Mouse (Mus musculus): ENCODE data around the gene Gfra4. TPM values are rescaled to one million over a fixed set of nuclear protein-coding genes. Genes with fewer than 3 reads are reported as not detected.
"Not testable (repeated sequence)": the region's sequence is repeated elsewhere in the genome, so short reads cannot be mapped to it uniquely, and the experiment has no call there.

The Gfra4 gene
- polyA plus RNA-seq, 1 experiment from 2014 or later, result 50.8 TPM

DNA sequence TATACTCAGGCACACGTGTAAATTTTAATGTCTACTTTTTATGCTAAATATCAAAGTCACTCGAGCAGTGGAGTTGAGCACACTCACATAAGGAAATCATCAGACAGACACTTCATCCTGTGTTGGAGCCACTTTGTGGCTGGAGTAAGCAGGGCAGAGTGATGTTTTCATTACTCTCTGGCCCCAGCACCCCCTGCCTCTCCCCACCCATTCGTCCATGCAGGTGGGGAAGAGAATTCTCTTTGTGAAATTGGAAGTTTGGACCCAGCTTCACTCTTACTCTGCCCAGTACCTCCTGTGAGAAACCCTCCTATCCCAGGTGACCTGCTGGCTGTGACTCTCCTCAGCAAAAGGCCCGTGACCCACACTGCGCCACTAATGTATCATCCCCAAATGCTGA, 4.2 kb downstream of the Gfra4 start:
- no peak overlapping the region for H3K27ac ChIP-seq

DNA sequence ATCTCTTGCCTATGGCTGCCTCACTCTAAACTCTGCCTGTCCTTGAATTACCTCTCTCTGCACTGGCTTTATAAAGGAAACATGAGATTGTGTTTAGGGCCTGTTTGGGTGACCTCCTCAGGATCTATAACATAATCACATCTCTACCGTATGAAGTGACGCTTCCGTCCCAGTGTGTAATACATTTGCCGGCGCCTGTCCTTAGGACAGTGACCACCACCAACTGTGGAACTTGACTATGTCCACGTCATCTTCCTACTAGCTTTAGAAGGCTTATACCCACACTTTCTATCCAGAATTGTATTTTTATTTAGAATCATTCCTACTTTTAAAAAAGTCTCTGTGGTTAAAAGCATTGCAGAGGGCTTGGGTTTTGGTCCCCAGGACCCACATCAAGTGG, 4.7 kb downstream of the Gfra4 start:
- no peaks in the 10 kb centered on the region for H3K4me1 ChIP-seq (replicated peaks; ENCODE audit: control insufficient read depth, insufficient read depth, low read length)
- WGBS, result 91% methylated on average over 6 of the region's 6 CpGs
- H3K9ac ChIP-seq, result no peak overlapping the region
- H3K27me3 ChIP-seq (ENCODE audit: control insufficient read depth, insufficient read depth, low read length), result peaks cover 27% of the 10 kb centered on the region
- H3K36me3 ChIP-seq (replicated peaks; ENCODE audit: control insufficient read depth, insufficient read depth), result no peaks in the 10 kb centered on the region
- H3K4me3 ChIP-seq (replicated peaks; ENCODE audit: low read length), result no peak overlapping the region
- H3K4me2 ChIP-seq (replicated peaks), result no peak overlapping the region
- H3K27ac ChIP-seq, result no peak overlapping the region
- no peaks in the 10 kb centered on the region for H3K9me3 ChIP-seq (ENCODE audit: control insufficient read depth, low read length)
- ATAC-seq (ENCODE audit: low FRiP score), result no peak
- no peak for DNase-seq (ENCODE audit: low spot score)

More for the DNA sequence above, 4.2 kb downstream of the Gfra4 start:
- H3K36me3 ChIP-seq (replicated peaks; ENCODE audit: control insufficient read depth, insufficient read depth), result no peaks in the 10 kb centered on the region
- peaks cover 27% of the 10 kb centered on the region for H3K27me3 ChIP-seq (ENCODE audit: control insufficient read depth, insufficient read depth, low read length)
- H3K4me2 ChIP-seq (replicated peaks), result no peak overlapping the region
- H3K4me1 ChIP-seq (replicated peaks; ENCODE audit: control insufficient read depth, insufficient read depth, low read length), result no peaks in the 10 kb centered on the region
- no peak overlapping the region for H3K4me3 ChIP-seq (replicated peaks; ENCODE audit: low read length)
- 86% methylated on average over 5 of the region's 5 CpGs for WGBS
- H3K9me3 ChIP-seq (ENCODE audit: control insufficient read depth, low read length), result no peaks in the 10 kb centered on the region
- H3K9ac ChIP-seq, result no peak overlapping the region
- ATAC-seq (ENCODE audit: low FRiP score), result no peak
- no peak for DNase-seq (ENCODE audit: low spot score)

DNA sequence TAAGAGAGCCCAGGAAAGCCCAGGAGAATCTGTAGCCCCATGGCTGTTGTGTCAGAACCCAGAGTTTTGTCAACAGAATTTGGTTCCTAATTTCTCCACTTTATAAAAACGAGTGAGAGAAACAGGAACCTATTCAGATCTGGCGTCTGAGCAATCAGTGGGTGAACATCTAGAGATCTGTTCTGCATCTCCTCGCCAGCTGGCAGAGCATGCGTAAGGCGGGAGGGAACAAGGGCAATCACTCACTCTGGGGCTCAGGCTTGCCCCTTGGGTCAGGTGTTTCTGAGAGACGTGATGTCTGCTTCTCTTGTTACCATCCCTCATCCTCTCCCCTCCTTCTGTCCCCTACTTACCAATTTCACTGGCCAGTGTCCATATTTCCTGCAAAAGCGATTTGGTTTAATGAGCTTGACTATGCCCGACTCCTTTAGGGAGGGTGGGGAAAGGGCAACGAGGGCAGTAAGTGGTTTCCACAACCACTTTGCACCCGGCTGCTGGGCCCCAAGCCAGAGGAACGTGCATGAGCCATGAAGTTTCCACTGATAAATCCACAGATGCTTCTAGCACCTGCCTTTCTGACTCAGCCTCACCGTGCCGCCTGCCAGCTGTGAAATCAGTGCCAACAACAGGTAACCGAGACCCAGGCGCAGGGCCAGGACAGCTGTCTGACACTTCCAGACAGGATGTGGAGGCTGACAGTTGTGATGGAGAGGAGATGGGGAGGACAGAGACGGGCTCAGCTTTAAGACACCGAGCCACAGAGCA, 5.5 kb downstream of the Gfra4 start:
- no peak overlapping the region for H3K4me2 ChIP-seq (replicated peaks)
- no peaks in the 10 kb centered on the region for H3K9me3 ChIP-seq (ENCODE audit: control insufficient read depth, low read length)
- no peak overlapping the region for H3K9ac ChIP-seq
- no peaks in the 10 kb centered on the region for H3K4me1 ChIP-seq (replicated peaks; ENCODE audit: control insufficient read depth, insufficient read depth, low read length)
- no peak for DNase-seq (ENCODE audit: low spot score)
- H3K36me3 ChIP-seq (replicated peaks; ENCODE audit: control insufficient read depth, insufficient read depth), result no peaks in the 10 kb centered on the region
- peaks cover 21% of the 10 kb centered on the region for H3K27me3 ChIP-seq (ENCODE audit: control insufficient read depth, insufficient read depth, low read length)
- WGBS, result 66% methylated on average over 17 of the region's 17 CpGs
- H3K27ac ChIP-seq, result no peak overlapping the region
- no peak overlapping the region for H3K4me3 ChIP-seq (replicated peaks; ENCODE audit: low read length)
- ATAC-seq (ENCODE audit: low FRiP score), result no peak

DNA sequence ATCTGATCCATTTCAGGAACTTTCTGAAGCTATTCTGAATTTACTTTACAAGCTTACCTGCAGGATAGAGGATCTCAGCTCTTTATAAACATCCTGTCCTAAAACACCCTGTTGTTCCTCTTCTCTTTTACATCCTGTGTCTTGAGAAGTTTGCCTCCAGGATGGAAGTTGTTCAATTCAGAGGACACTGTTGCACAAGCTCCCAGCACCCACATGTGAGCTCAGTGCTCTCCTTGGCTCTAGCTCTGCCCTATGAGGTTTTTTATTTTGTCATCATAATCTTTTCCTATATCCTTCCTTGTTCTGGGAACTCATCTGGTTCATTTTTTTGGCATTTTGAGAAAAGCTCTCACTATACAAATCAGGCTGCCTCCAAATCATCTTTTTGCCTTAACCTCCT, 6.1 kb downstream of the Gfra4 start:
- Histone ChIP-seq H3K4me2 (replicated peaks) (no peak overlapping the region), H3K36me3 (replicated peaks; ENCODE audit: control insufficient read depth, insufficient read depth) (no peaks in the 10 kb centered on the region), H3K27me3 (ENCODE audit: control insufficient read depth, insufficient read depth, low read length) (peaks cover 14% of the 10 kb centered on the region; the same call in 1 of the 2 replicates), H3K4me1 (replicated peaks; ENCODE audit: control insufficient read depth, insufficient read depth, low read length) (no peaks in the 10 kb centered on the region), H3K4me3 (replicated peaks; ENCODE audit: low read length) (no peak overlapping the region), H3K9me3 (ENCODE audit: control insufficient read depth, low read length) (no peaks in the 10 kb centered on the region), H3K27ac (no peak overlapping the region), H3K9ac (no peak overlapping the region)
- DNase-seq (ENCODE audit: low spot score) (no peak), ATAC-seq (ENCODE audit: low FRiP score) (no peak)

DNA sequence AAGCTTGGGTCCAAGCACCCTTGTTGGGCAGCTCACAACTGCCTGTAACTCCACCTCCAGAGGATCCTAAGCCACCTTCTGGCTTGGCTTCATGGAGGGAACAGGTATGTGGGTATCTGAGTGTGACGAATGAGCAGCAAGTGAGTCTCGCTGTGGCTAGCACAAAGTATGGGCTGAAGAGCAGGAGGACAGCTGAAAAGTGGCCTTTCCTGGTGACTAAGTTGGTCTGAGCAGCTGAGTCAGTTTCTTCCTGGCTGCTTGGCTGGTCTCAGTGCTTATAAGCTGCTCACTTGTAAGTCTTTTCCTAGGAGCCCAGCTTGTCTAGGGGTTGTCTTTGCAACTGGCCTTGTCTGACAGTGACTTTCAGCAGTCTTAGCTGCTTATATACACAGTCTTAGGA, 6.5 kb downstream of the Gfra4 start:
- DNase-seq (ENCODE audit: low spot score), result no peak
- no peak overlapping the region for H3K27ac ChIP-seq

DNA sequence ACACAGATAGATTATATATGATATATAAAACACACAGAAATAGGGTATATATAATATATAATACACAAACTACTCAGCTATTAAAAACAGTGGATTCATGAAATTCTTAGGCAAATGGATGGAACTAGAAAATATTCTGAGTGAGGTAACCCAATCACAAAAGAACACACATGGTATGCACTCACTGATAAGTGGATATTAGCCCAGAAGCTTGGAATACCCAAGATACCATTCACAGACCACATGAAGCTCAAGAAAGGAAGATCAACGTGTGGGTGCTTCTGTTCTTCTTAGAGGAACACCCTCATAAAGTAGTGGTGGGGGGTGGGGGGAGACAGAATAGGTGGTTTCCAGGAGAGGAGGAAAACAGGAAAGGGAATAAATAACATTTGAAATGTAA, 11.5 kb downstream of the Gfra4 start:
- H3K9me3 ChIP-seq (ENCODE audit: control insufficient read depth, low read length); ATAC-seq (ENCODE audit: low FRiP score); H3K27me3 ChIP-seq (ENCODE audit: control insufficient read depth, insufficient read depth, low read length); DNase-seq (ENCODE audit: low spot score); H3K4me3 ChIP-seq (replicated peaks; ENCODE audit: low read length); H3K9ac ChIP-seq; H3K4me1 ChIP-seq (replicated peaks; ENCODE audit: control insufficient read depth, insufficient read depth, low read length); H3K4me2 ChIP-seq (replicated peaks); H3K27ac ChIP-seq: not testable (repeated sequence)
- peaks cover 20% of the 10 kb centered on the region for H3K36me3 ChIP-seq (replicated peaks; ENCODE audit: control insufficient read depth, insufficient read depth)
- WGBS, result 77% methylated on average over 1 of the region's 1 CpGs

More for the DNA sequence above, 6.5 kb downstream of the Gfra4 start:
- Histone ChIP-seq H3K4me2 (replicated peaks) (no peak overlapping the region), H3K4me3 (replicated peaks; ENCODE audit: low read length) (no peak overlapping the region), H3K9me3 (ENCODE audit: control insufficient read depth, low read length) (no peaks in the 10 kb centered on the region), H3K27me3 (ENCODE audit: control insufficient read depth, insufficient read depth, low read length) (0 out of 2 replicates have a peak, but pooled peaks cover 12% of the 10 kb centered on the region), H3K4me1 (replicated peaks; ENCODE audit: control insufficient read depth, insufficient read depth, low read length) (no peaks in the 10 kb centered on the region), H3K9ac (no peak overlapping the region), H3K36me3 (replicated peaks; ENCODE audit: control insufficient read depth, insufficient read depth) (no peaks in the 10 kb centered on the region)
- ATAC-seq (ENCODE audit: low FRiP score), result no peak
- WGBS, result 92% methylated on average over 2 of the region's 2 CpGs

DNA sequence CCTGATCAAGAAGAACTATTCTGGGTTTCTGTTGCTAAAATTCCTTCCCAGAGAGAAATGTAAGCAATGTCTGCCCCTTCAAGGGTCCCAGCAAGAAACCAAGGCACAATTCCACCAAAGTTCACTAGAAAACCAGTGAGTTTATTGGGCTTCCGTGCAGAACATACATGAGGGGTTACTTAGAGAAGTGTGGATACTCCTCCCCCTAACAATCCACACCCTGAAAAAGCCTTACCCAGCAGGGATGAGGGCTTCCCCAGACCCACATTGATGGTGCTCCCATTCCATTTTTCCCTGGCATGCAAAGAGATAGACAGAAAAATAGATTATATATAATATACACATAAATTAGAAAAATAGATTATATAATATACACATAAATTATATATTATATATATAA, 11.9 kb downstream of the Gfra4 start:
- Histone ChIP-seq H3K4me3 (replicated peaks; ENCODE audit: low read length) (no peak overlapping the region), H3K4me1 (replicated peaks; ENCODE audit: control insufficient read depth, insufficient read depth, low read length) (no peaks in the 10 kb centered on the region), H3K27me3 (ENCODE audit: control insufficient read depth, insufficient read depth, low read length) (no peaks in the 10 kb centered on the region), H3K36me3 (replicated peaks; ENCODE audit: control insufficient read depth, insufficient read depth) (peaks cover 24% of the 10 kb centered on the region), H3K9ac (no peak overlapping the region), H3K4me2 (replicated peaks) (no peak overlapping the region), H3K9me3 (ENCODE audit: control insufficient read depth, low read length) (no peaks in the 10 kb centered on the region), H3K27ac (no peak overlapping the region)
- DNase-seq (ENCODE audit: low spot score) (no peak), ATAC-seq (ENCODE audit: low FRiP score) (no peak)
- 94% methylated on average over 1 of the region's 1 CpGs for WGBS

DNA sequence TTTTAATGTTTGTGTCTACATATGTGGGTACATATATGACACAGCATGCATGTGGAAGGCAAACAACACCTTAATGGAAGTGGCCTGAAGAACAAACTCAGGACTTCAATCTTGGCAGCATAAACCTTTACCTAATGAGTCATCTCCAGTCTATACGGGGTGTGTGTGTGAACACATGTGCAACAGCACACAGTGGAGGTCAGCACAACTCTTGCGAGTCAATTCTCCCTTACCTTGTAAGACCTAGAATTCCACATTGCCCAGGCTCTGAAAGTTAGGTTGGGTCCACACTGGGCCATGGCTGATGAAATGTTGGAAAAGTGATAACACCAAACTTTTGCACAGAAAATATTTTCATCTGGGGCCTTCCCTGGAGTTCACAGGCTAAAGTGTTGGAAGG, 12.3 kb downstream of the Gfra4 start:
- Histone ChIP-seq H3K4me2 (replicated peaks) (no peak overlapping the region), H3K4me1 (replicated peaks; ENCODE audit: control insufficient read depth, insufficient read depth, low read length) (no peaks in the 10 kb centered on the region), H3K27me3 (ENCODE audit: control insufficient read depth, insufficient read depth, low read length) (no peaks in the 10 kb centered on the region), H3K27ac (no peak overlapping the region), H3K9ac (no peak overlapping the region), H3K4me3 (replicated peaks; ENCODE audit: low read length) (no peak overlapping the region), H3K36me3 (replicated peaks; ENCODE audit: control insufficient read depth, insufficient read depth) (peaks cover 28% of the 10 kb centered on the region), H3K9me3 (ENCODE audit: control insufficient read depth, low read length) (no peaks in the 10 kb centered on the region)
- 90% methylated on average over 2 of the region's 2 CpGs for WGBS
- ATAC-seq (ENCODE audit: low FRiP score) (no peak), DNase-seq (ENCODE audit: low spot score) (no peak)

DNA sequence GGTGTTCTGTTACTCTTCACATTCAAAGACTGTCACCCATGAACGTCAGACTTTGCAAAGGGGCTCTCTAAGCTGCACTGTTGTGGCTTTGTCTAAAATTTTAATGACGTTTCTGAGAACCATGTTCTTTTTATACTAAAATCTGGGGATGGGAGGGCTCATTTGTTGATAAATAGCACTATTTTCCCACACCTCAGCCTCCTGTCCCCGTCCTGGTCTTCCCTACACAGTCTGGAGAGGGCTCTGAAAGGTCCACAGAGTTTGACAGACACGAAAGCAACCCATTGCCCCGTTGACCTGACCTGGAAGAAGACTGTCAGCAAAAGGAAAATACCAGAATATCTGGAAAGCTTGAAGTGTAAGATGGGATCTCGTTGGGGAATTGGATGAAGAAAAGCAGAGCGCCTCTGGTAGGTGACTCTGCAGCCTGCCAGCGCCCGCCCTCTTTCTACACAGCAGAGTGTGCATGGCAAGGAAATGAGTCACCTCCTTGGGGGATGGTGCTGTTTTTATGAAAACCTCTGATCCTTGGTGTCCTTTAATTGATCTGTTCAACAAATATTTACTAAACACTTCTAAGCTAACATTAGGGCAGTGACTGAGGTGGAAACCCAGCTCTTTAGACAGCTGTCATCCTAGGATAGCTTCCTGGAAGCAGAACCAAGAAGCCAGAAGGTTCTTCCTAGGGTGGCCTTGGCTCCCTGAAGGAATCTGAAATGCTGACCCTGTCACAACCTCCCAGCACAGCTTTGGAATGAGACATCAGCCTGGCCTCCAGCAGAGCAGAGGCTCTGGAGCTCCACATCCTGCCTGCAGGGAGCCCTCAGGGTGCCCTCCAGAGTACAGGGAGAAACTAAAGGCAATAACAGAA, 13.6 kb downstream of the Gfra4 start:
- ATAC-seq (ENCODE audit: low FRiP score), result no peak
- no peak overlapping the region for H3K4me2 ChIP-seq (replicated peaks)
- H3K9ac ChIP-seq, result no peak overlapping the region
- H3K27me3 ChIP-seq (ENCODE audit: control insufficient read depth, insufficient read depth, low read length), result no peaks in the 10 kb centered on the region
- WGBS, result 79% methylated on average over 9 of the region's 9 CpGs
- DNase-seq (ENCODE audit: low spot score), result no peak
- H3K27ac ChIP-seq, result no peak overlapping the region
- H3K4me1 ChIP-seq (replicated peaks; ENCODE audit: control insufficient read depth, insufficient read depth, low read length), result no peaks in the 10 kb centered on the region
- H3K36me3 ChIP-seq (replicated peaks; ENCODE audit: control insufficient read depth, insufficient read depth), result peaks cover 39% of the 10 kb centered on the region
- H3K4me3 ChIP-seq (replicated peaks; ENCODE audit: low read length), result no peak overlapping the region
- H3K9me3 ChIP-seq (ENCODE audit: control insufficient read depth, low read length), result no peaks in the 10 kb centered on the region
